Mouse (Mus musculus): Measurements from ENCODE around the gene Fam120a. TPM values are rescaled to one million over a fixed set of nuclear protein-coding genes. Genes with fewer than 3 reads are reported as not detected.

The Fam120a gene
- polyA plus RNA-seq, 1 experiment from 2014 or later, result 15.3 TPM

DNA sequence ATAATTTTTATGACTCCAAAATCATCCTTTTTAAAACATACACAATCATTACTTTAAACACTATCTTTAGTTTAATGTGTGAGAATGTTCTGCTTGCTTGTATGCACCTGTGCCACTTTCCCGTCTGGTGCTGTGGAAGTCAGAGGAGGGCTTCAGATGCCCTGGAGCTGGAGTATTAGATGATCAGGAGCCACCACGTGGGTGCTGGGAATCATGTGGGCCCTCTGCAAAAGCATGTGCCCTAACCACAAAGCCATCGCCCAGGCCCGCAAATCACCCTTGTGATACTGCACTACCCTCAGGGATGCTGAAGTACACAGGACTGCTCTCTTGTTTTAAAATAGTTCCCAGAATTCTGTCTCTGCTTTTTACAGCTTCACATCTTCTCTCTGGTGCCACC lies 3.0 kb downstream of the Fam120a start:
- no peak for ATAC-seq (ENCODE audit: low FRiP score, low read depth)
- 71% methylated on average over 4 of the region's 4 CpGs for WGBS
- H3K9ac ChIP-seq, result no peak overlapping the region
- no peaks in the 10 kb centered on the region for H3K9me3 ChIP-seq
- peaks cover 36% of the 10 kb centered on the region for H3K4me1 ChIP-seq
- H3K36me3 ChIP-seq, result no peaks in the 10 kb centered on the region
- H3K4me3 ChIP-seq, result no peak overlapping the region
- H3K27ac ChIP-seq, result no peak overlapping the region
- H3K4me2 ChIP-seq (replicated peaks), result peak overlapping the region; percentile 97
- no peaks in the 10 kb centered on the region for H3K27me3 ChIP-seq (replicated peaks)

DNA sequence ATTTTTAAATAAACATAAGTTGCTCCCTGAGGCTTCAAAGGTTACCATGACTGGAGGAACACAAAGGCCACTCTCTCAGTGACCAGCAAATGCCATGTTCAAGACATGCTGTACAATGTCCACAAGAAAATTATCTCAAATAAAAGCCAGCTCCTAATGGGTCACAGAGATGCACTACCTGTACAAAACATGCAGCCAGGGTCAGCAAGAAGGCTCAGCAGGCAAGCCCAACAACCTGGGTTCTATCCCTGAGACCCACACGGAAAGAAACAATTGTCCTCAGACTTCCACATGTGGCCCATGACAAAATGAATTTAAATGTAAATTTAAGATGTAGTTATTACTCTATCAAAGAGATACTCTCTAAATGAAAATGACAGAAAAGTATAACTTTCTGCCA lies 4.7 kb downstream of the Fam120a start:
- 70% methylated on average over 1 of the region's 1 CpGs for WGBS
- Histone ChIP-seq H3K4me2 (replicated peaks) (no peak overlapping the region), H3K27ac (no peak overlapping the region), H3K9ac (no peak overlapping the region), H3K36me3 (no peaks in the 10 kb centered on the region), H3K9me3 (no peaks in the 10 kb centered on the region), H3K4me1 (peaks cover 29% of the 10 kb centered on the region), H3K4me3 (no peak overlapping the region), H3K27me3 (replicated peaks) (no peaks in the 10 kb centered on the region)
- ATAC-seq (ENCODE audit: low FRiP score, low read depth), result no peak

DNA sequence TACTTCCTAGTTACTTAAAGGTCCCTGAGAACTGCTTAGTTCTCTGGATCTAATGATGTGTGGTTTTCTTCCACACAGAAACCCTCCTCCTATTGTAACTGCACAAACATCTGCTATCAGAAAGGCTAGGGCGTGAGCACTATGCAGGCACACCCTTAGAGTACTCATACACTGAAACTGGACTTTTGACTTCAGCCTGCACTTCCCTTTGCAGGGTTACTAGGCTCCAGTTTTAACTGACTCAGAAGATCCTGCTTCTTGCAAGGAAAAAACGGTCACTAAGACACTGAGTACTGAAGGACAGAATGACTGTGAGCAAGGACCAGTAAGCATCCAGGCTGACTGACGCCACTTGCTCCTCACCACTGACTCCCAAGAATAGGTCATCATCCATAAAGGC lies 5.3 kb downstream of the Fam120a start:
- Histone ChIP-seq H3K27ac (no peak overlapping the region), H3K36me3 (no peaks in the 10 kb centered on the region), H3K9ac (no peak overlapping the region), H3K4me3 (no peak overlapping the region), H3K4me2 (replicated peaks) (no peak overlapping the region), H3K27me3 (replicated peaks) (no peaks in the 10 kb centered on the region), H3K4me1 (peaks cover 29% of the 10 kb centered on the region), H3K9me3 (no peaks in the 10 kb centered on the region)
- no peak for ATAC-seq (ENCODE audit: low FRiP score, low read depth)
- 75% methylated on average over 3 of the region's 3 CpGs for WGBS

DNA sequence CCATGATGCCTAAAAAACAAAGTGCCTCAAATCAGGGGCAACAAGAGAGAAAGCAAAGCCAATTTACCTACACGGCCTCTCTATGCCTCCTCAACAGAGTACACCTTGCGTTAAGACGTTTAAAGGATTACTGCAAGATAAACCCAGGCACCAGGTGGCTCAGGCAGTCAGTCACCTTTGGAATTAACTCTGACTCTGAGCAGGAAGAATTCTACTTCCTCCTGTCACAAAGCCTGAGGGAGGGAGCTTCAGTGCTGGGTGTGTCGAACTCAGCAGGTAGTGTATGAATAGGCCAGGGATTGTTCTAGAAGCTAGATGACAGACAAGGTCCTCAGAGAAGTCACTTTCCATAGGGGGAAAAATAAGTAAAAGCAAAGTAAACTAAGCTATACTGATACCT lies 9.2 kb downstream of the Fam120a start:
- H3K27me3 ChIP-seq (replicated peaks), result no peaks in the 10 kb centered on the region
- H3K36me3 ChIP-seq, result no peaks in the 10 kb centered on the region
- H3K4me3 ChIP-seq, result no peak overlapping the region

DNA sequence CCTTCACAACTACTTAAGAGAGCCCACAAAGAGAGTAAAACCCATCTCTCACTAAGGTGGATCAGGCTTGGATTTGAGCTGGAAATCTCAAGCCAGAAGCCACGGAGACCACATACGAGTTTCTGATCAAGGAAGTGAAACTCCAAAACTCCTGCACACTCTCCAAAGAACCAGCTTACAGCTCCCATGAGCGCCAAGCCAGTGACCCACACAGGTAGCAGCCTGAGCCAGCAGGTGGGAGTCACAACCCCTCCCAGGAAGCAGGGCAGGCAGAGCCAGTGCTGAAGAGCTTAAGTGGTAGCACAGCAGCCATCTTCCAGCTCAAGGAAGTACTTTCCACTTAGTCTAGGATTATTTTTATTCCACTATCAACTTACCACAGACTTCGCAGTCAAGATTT lies 13.0 kb downstream of the Fam120a start:
- Histone ChIP-seq H3K4me3 (no peak overlapping the region), H3K9me3 (no peaks in the 10 kb centered on the region), H3K27ac (no peak overlapping the region), H3K9ac (no peak overlapping the region), H3K4me1 (peaks cover 9% of the 10 kb centered on the region; the same call in 1 of the 2 replicates), H3K36me3 (no peaks in the 10 kb centered on the region), H3K27me3 (replicated peaks) (no peaks in the 10 kb centered on the region), H3K4me2 (replicated peaks) (no peak overlapping the region)
- WGBS, result 91% methylated on average over 4 of the region's 4 CpGs
- ATAC-seq (ENCODE audit: low FRiP score, low read depth), result no peak

More for the DNA sequence above, 9.2 kb downstream of the Fam120a start:
- Histone ChIP-seq H3K27ac (no peak overlapping the region), H3K9ac (no peak overlapping the region), H3K4me1 (peaks cover 8% of the 10 kb centered on the region), H3K4me2 (replicated peaks) (no peak overlapping the region), H3K9me3 (no peaks in the 10 kb centered on the region)
- 82% methylated on average over 4 of the region's 4 CpGs for WGBS
- ATAC-seq (ENCODE audit: low FRiP score, low read depth), result no peak

DNA sequence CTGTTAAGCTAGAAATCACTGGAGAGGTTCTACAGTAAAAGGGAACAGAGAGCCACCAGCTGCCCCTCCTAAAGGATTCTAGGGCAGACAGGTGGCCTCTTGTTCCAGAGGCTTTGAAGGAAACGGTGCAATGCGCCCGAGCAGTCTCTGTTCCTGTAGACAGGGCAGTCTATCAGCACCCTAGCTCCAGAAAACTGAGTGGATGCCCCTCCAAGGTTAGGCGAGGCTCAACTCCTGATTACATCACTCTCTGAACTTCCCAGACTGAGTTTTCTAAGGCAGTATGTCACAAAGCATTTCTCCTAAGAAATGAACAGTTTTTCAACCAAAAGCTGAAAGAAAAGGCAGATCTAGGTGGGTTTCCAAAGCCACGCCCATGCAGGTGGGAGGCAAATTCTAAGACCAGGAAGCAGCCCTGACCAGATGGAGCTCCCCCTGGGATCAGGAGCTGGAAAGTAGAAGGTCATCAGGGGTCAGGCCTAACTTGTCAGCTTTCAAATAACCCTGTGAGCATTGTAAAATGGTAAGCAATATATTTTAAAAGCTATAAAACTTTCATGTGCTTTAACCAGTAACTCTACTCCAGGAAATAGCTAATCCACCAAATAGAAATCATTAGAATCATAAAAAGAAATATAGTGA lies 17.1 kb downstream of the Fam120a start:
- Histone ChIP-seq H3K27me3 (replicated peaks) (no peaks in the 10 kb centered on the region), H3K9me3 (no peaks in the 10 kb centered on the region), H3K4me1 (0 out of 2 replicates have a peak, but pooled peaks cover 3% of the 10 kb centered on the region), H3K36me3 (peaks cover 14% of the 10 kb centered on the region), H3K9ac (no peak overlapping the region), H3K4me2 (replicated peaks) (no peak overlapping the region), H3K4me3 (no peak overlapping the region), H3K27ac (no peak overlapping the region)
- WGBS, result 44% methylated on average over 5 of the region's 5 CpGs
- ATAC-seq (ENCODE audit: low FRiP score, low read depth), result no peak

DNA sequence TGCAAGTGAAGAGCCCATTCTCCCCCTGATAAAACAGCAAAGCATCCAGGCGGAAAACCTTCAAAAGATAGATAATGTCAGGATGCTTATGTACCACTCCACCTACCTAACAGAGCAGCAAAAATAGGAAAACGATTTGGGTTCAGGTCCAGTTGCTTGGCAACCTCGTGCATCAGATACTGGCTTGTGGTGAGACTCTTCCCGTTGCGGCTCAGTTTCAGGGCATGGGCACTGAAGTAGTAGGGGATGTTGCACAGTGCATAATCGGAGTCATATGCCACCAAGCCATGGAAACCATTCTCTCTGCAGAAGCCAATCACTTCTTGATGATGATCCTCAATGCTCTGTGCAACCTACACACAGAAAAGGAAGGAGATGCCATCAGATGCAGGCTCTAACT lies 18.9 kb downstream of the Fam120a start:
- ATAC-seq (ENCODE audit: low FRiP score, low read depth), result no peak
- Histone ChIP-seq H3K27ac (no peak overlapping the region), H3K36me3 (peaks cover 18% of the 10 kb centered on the region), H3K4me2 (replicated peaks) (no peak overlapping the region), H3K9ac (no peak overlapping the region), H3K4me1 (0 out of 2 replicates have a peak, but pooled peaks cover 3% of the 10 kb centered on the region), H3K9me3 (no peaks in the 10 kb centered on the region), H3K27me3 (replicated peaks) (no peaks in the 10 kb centered on the region), H3K4me3 (no peak overlapping the region)
- WGBS, result 89% methylated on average over 6 of the region's 6 CpGs

DNA sequence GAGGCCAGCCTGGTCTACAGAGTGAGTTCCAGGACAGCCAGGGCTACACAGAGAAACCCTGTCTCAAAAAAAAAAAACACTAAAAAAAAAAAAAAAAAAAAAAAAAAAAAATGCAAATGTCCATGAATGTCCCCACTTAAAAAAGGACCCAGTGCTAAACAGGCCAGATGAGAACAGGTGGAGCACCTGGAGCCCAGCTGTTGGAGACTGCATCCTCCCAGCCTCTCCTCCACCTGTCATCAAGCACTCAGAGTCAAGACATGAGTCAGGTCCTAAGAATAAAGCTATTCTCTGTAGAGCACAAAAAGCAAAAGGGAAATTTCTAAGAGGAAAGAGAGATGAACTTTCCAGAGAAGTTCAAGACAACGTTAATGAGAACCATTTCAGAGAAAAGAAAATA lies 23.2 kb downstream of the Fam120a start:
- Histone ChIP-seq H3K4me1 (no peaks in the 10 kb centered on the region), H3K27me3 (replicated peaks) (no peaks in the 10 kb centered on the region), H3K4me2 (replicated peaks) (no peak overlapping the region), H3K9me3 (no peaks in the 10 kb centered on the region), H3K9ac (no peak overlapping the region), H3K4me3 (no peak overlapping the region), H3K27ac (no peak overlapping the region), H3K36me3 (peaks cover 33% of the 10 kb centered on the region)
- WGBS, result 89% methylated on average over 1 of the region's 1 CpGs
- ATAC-seq (ENCODE audit: low FRiP score, low read depth), result no peak

DNA sequence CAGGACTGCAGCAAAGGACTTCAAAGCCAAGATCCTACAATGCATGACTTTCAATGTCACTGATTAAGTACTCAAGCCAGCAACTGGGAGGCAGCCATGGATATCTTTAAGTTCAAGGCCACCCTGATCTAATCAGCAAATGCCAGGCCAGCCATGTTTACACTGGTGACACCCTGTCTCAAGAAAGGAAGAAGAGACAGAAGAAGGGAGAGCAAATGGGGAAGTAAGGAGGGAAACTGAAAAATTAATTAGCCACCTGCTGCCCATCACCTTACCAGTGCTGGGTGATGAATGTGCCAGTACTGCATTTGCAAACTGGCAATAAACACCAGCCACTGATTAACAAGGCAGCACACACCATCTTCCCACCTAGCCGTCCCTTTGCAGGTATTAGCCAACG lies 25.3 kb downstream of the Fam120a start:
- Histone ChIP-seq H3K4me1 (no peaks in the 10 kb centered on the region), H3K36me3 (peaks cover 27% of the 10 kb centered on the region), H3K27ac (no peak overlapping the region), H3K9ac (no peak overlapping the region), H3K9me3 (no peaks in the 10 kb centered on the region), H3K27me3 (replicated peaks) (no peaks in the 10 kb centered on the region), H3K4me2 (replicated peaks) (no peak overlapping the region), H3K4me3 (no peak overlapping the region)
- WGBS, result 83% methylated on average over 2 of the region's 2 CpGs
- no peak for ATAC-seq (ENCODE audit: low FRiP score, low read depth)

DNA sequence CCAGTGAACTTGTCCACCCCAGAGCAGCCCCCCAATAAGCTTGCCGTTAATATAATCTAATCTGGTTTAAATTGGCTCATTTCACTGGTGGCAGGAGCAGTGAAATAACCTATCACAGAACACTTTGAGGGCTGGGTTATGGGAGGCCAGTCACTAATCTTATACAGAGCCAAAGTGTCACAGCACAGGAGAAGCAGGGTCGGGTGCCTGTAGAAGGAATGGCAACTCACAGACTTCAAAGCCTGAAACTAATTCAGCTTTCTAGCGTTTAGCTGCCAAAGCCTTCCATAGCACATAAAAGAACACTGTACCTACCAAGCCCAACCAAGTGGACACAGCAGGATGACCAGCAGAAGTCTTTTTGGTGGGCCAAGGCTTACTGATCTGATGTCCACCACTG lies 26.0 kb downstream of the Fam120a start:
- no peaks in the 10 kb centered on the region for H3K27me3 ChIP-seq (replicated peaks)
- no peak overlapping the region for H3K4me2 ChIP-seq (replicated peaks)
- H3K27ac ChIP-seq, result no peak overlapping the region
- no peaks in the 10 kb centered on the region for H3K4me1 ChIP-seq
- H3K9me3 ChIP-seq, result no peaks in the 10 kb centered on the region
- H3K4me3 ChIP-seq, result no peak overlapping the region
- peaks cover 22% of the 10 kb centered on the region for H3K36me3 ChIP-seq
- no peak overlapping the region for H3K9ac ChIP-seq
- WGBS, result 71% methylated on average over 3 of the region's 3 CpGs
- no peak for ATAC-seq (ENCODE audit: low FRiP score, low read depth)

DNA sequence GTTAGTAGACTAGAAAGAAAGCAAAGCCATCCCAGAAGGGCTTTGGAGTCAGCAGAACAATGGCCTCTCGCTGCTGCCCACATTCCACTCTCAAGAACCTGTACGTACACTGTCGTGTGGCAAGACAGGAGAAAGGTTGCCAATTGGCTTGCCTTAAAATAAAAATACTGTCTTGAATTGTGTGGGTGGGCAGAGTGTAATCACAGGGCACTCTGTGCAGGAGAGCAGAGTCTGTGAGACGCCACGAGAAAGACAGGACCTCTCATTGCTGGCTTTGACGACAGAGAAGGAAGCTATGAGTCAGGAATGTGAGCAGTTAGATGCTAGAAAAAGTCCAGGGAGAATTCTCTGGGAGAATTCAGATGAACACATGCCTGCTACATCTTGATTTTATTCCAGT lies 33.2 kb downstream of the Fam120a start:
- 85% methylated on average over 6 of the region's 6 CpGs for WGBS
- no peak overlapping the region for H3K4me2 ChIP-seq (replicated peaks)
- H3K27me3 ChIP-seq (replicated peaks), result no peaks in the 10 kb centered on the region
- no peak overlapping the region for H3K27ac ChIP-seq
- peaks cover 38% of the 10 kb centered on the region for H3K36me3 ChIP-seq
- H3K9ac ChIP-seq, result no peak overlapping the region
- H3K9me3 ChIP-seq, result no peaks in the 10 kb centered on the region
- H3K4me1 ChIP-seq, result no peaks in the 10 kb centered on the region
- no peak overlapping the region for H3K4me3 ChIP-seq
- no peak for ATAC-seq (ENCODE audit: low FRiP score, low read depth)

DNA sequence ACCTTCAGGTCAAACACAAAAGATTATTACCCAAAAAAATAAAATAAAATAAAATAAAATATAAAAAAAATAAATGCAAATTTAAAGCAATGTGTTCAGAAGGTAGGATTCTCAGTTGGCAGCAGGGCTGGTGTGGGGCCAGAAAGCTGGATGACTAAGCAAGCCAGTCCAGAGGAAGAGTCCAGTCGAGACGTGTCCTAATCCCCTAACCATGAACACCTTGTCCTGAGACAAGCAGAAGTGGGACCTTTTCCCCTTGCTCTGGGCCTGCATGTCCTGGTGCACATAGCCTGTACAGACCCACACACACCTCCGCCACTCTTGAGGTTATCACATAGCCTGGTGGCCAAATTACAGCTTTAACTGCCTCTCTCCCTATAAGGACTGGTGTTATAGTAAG lies 35.1 kb downstream of the Fam120a start:
- no peak for ATAC-seq (ENCODE audit: low FRiP score, low read depth)
- no peak overlapping the region for H3K27ac ChIP-seq
- H3K4me2 ChIP-seq (replicated peaks), result no peak overlapping the region
- H3K4me1 ChIP-seq, result no peaks in the 10 kb centered on the region
- H3K9me3 ChIP-seq, result no peaks in the 10 kb centered on the region
- no peak overlapping the region for H3K9ac ChIP-seq
- no peak overlapping the region for H3K4me3 ChIP-seq
- H3K36me3 ChIP-seq, result peaks cover 40% of the 10 kb centered on the region
- 92% methylated on average over 3 of the region's 3 CpGs for WGBS
- no peaks in the 10 kb centered on the region for H3K27me3 ChIP-seq (replicated peaks)

DNA sequence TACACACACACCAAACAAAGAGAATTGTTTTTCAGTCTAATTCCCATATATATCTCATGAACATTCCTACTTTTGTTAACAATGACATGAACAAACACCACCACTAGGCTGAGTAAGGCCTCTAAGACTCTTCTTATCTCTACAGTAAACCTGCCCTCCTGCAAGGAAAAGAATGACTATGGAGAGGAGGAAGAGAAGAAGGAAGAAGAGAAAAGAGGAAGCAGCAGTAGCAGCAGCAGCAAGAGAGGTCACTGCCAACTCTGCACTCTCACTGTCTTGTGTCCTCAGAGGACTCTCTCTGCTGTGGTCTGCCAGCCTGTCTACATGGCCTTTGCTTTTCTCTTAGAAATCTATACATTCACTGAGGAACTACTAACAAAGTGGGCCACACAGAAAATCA lies 36.1 kb downstream of the Fam120a start:
- Histone ChIP-seq H3K9ac (no peak overlapping the region), H3K27me3 (replicated peaks) (no peaks in the 10 kb centered on the region), H3K9me3 (no peaks in the 10 kb centered on the region), H3K4me2 (replicated peaks) (no peak overlapping the region), H3K27ac (no peak overlapping the region), H3K4me1 (no peaks in the 10 kb centered on the region), H3K36me3 (peaks cover 46% of the 10 kb centered on the region), H3K4me3 (no peak overlapping the region)
- no peak for ATAC-seq (ENCODE audit: low FRiP score, low read depth)

Measured in neural tube, embryonic 12.5 days (tissue).